In genomic region chr12:105027323-105027991, GRCm38 (mm10) we compare ENCODE assay signal across 9 mouse cellular contexts. TPM values are rescaled to one million over a fixed set of nuclear protein-coding genes. Genes with fewer than 3 reads are reported as not detected.
DNase-seq lines count a peak whose midpoint lies in the region; ATAC-seq lines count a peak whose summit lies in the region.
"Had no signal": no experiment of that assay in that cellular context is flagged by ENCODE, and none has a peak within 500 bp of the region (broad histone marks: within the 10 kb centered on the region; RNA-seq: fewer than 3 reads in every experiment).

No protein-coding gene starts in this region.

- DNase-seq in kidney, adult 18-20 months: peak; percentile 80
- peak; percentile 92 for DNase-seq in adipocyte (ENCODE audit: low spot score)
- peak; percentile 72 for DNase-seq in embryonic facial prominence, embryonic 10.5 days (ENCODE audit: low spot score)
- DNase-seq in heart, postnatal 25 days (ENCODE audit: low spot score): peak; percentile 41
- DNase-seq in limb, embryonic 11.5 days (ENCODE audit: low spot score): peak; percentile 72
- peak; percentile 96 for DNase-seq in naive thymus-derived CD4-positive, alpha-beta T cell, adult 2 months (ENCODE audit: low read depth)
- DNase-seq in testis, postnatal 10 days (ENCODE audit: low spot score): peak; percentile 86

- H3K4me1 ChIP-seq in kidney, embryonic 14.5 days (ENCODE audit: control insufficient read depth, insufficient read depth, low read length): peaks cover 5% of the 10 kb centered on the region; the same call in 1 of the 2 replicates
- peaks cover 10% of the 10 kb centered on the region for H3K4me1 ChIP-seq in embryonic facial prominence, embryonic 10.5 days
- peaks cover 6% of the 10 kb centered on the region for H3K4me1 ChIP-seq in limb, embryonic 11.5 days (ENCODE audit: control insufficient read depth, insufficient read depth, low read length)

- peaks cover 5% of the 10 kb centered on the region; the same call in 1 of the 2 replicates for H3K9me3 ChIP-seq in kidney, embryonic 14.5 days (ENCODE audit: control insufficient read depth, low read length)
- peaks cover 15% of the 10 kb centered on the region for H3K9me3 ChIP-seq in embryonic facial prominence, embryonic 10.5 days
- H3K9me3 ChIP-seq in limb, embryonic 11.5 days (ENCODE audit: control insufficient read depth, low read length): no peaks in the 10 kb centered on the region; the same call in 1 of the 2 replicates

- intact Hi-C loops in heart, postnatal 25 days (cut with DNase I): loop anchor here (5.0 kb wide), 1 partner anchor 285 kb away; no protein-coding TSS in a partner anchor

- no peak overlapping the region for H3K4me2 ChIP-seq in kidney, embryonic 14.5 days (replicated peaks; ENCODE audit: low read depth, low read length)
- H3K4me2 ChIP-seq in limb, embryonic 11.5 days (ENCODE audit: low read depth, severe bottlenecking): no peak overlapping the region
- H3K4me2 ChIP-seq: embryonic facial prominence, embryonic 15.5 days had no signal

- H3K36me3 ChIP-seq in kidney, embryonic 14.5 days (ENCODE audit: control insufficient read depth, insufficient read depth, low read length): peaks cover 15% of the 10 kb centered on the region; the same call in 1 of the 2 replicates
- H3K36me3 ChIP-seq in embryonic facial prominence, embryonic 10.5 days (replicated peaks): peaks cover 29% of the 10 kb centered on the region
- H3K36me3 ChIP-seq in limb, embryonic 11.5 days (ENCODE audit: control insufficient read depth, insufficient read depth, low read length): peaks cover 2% of the 10 kb centered on the region; the same call in 1 of the 2 replicates

- no peak overlapping the region for H3K4me3 ChIP-seq in kidney, embryonic 14.5 days (ENCODE audit: low read length)
- no peak overlapping the region for H3K4me3 ChIP-seq in embryonic facial prominence, embryonic 10.5 days
- no peak overlapping the region for H3K4me3 ChIP-seq in limb, embryonic 11.5 days (ENCODE audit: low read depth, low read length)
- H3K4me3 ChIP-seq: embryonic facial prominence, embryonic 15.5 days had no signal

- no peaks in the 10 kb centered on the region for H3K27me3 ChIP-seq in kidney, embryonic 14.5 days (ENCODE audit: control insufficient read depth, insufficient read depth, low read length)
- no peaks in the 10 kb centered on the region for H3K27me3 ChIP-seq in embryonic facial prominence, embryonic 10.5 days (replicated peaks; ENCODE audit: low read depth, poor library complexity, severe bottlenecking)
- H3K27me3 ChIP-seq in limb, embryonic 11.5 days (ENCODE audit: control insufficient read depth, insufficient read depth, low read length): no peaks in the 10 kb centered on the region
- H3K27me3 ChIP-seq: embryonic facial prominence, embryonic 15.5 days had no signal

- H3K27ac ChIP-seq in kidney, embryonic 14.5 days (ENCODE audit: low read depth, low read length): no peak overlapping the region
- no peak overlapping the region for H3K27ac ChIP-seq in embryonic facial prominence, embryonic 10.5 days (replicated peaks)
- no peak overlapping the region for H3K27ac ChIP-seq in limb, embryonic 11.5 days (replicated peaks; ENCODE audit: low read depth, low read length)
- H3K27ac ChIP-seq: embryonic facial prominence, embryonic 15.5 days had no signal

- no peak overlapping the region for H3K9ac ChIP-seq in kidney, embryonic 14.5 days (ENCODE audit: low read depth, low read length)
- H3K9ac ChIP-seq in limb, embryonic 11.5 days (ENCODE audit: low read length): no peak overlapping the region
- H3K9ac ChIP-seq: embryonic facial prominence, embryonic 15.5 days had no signal

- 38% methylated on average over 15 of the region's 15 CpGs for WGBS in kidney, embryonic 14.5 days
- WGBS in embryonic facial prominence, embryonic 10.5 days: 34% methylated on average over 15 of the region's 15 CpGs
- WGBS in limb, embryonic 11.5 days: 40% methylated on average over 15 of the region's 15 CpGs

- no peak for ATAC-seq in kidney, embryonic 14.5 days (ENCODE audit: low FRiP score, low TSS enrichment)
- ATAC-seq in limb, embryonic 11.5 days (ENCODE audit: insufficient number of reproducible peaks, low FRiP score, low TSS enrichment, low read depth): no peak

RNA-seq across cellular contexts. Expression of gene Glrx5, which starts 5.0 kb away (rescaled TPM):
- polyA plus RNA-seq in kidney, embryonic 14.5 days (2014; fragmentation: Nextera tagmentation; extraction: Ambion mirVana): 161 and 195 TPM in 2 replicates
- polyA plus RNA-seq in embryonic facial prominence, embryonic 10.5 days (2016; fragmentation: Nextera tagmentation; extraction: Ambion mirVana): 218 and 234 TPM in 2 replicates
- 10 to 100 TPM; 95.9 to 99.0 TPM for total RNA-seq in heart, postnatal 25 days (2021)
- polyA plus RNA-seq in limb, embryonic 11.5 days (2014; fragmentation: Nextera tagmentation; extraction: Ambion mirVana): 189 and 202 TPM in 2 replicates

RNA-seq across cellular contexts. Expression of gene Syne3, which starts 17.8 kb away (rescaled TPM):
- polyA plus RNA-seq in kidney, embryonic 14.5 days (2014; fragmentation: Nextera tagmentation; extraction: Ambion mirVana): 0.24 and 0.51 TPM in 2 replicates
- 0.24 and 0.26 TPM in 2 replicates for polyA plus RNA-seq in embryonic facial prominence, embryonic 10.5 days (2016; fragmentation: Nextera tagmentation; extraction: Ambion mirVana)
- total RNA-seq in heart, postnatal 25 days (2021): 1 to 10 TPM; 6.2 to 7.1 TPM
- polyA plus RNA-seq in limb, embryonic 11.5 days (2014; fragmentation: Nextera tagmentation; extraction: Ambion mirVana): 0.20 and 0.31 TPM in 2 replicates

Comparison
In these comparisons a context has a peak if more than half of its experiments do, and no peak if none do; other contexts are left out.
1. DNase-seq: peak in every context shown above with its lines; median percentile 96 in naive thymus-derived CD4-positive, alpha-beta T cell, adult 2 months; 92 in adipocyte; 86 in testis, postnatal 10 days; 80 in kidney, adult 18-20 months; 72 in embryonic facial prominence, embryonic 10.5 days; 72 in limb, embryonic 11.5 days; 41 in heart, postnatal 25 days.